Mouse (Mus musculus): ENCODE results near the gene Acat1.
A peak's percentile ranks its signal among the peaks of the same experiment; 100 is the strongest.

The Acat1 gene

DNA sequence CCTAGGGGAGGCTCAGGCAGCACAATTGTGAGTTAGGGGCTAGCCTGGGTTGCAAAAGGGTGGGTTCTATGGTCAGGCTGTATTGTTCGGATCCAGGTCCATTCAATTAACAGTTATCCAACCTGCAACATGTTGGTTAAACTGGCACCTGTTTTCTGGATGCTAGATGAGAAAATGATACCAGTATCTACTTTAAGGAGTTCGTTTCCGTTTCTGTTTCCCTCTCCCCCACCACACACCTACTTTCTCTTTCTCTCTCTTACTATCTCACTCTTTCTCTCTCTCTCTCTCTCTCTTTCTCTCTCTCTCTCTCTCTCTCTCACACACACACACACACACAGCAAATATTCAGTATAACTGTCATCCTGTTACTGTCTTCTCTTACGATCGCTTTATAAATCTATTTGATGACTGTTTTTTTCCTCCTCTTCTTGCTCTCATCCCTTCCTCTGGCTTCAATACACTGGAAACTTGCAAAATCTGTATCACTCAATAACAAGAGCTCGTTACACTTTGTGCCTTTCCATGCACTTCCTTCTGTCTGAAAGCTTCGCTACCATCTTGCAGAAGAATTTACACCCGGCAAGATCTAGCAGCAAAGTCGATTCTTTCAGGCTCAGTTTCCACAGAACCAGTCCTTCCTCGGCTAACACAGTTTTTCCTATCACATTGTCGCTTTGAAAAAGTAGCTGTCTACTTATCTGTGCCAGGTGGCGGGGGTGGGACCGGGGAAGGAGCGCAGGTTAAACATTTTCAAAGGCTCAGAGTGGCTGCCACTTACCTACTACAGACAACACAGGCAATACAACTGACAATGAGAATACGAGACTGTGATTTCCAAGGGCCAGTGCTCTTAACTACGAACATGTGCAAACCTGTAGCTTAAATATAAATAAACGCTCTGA is 74.5 kb downstream of the Acat1 start:
- peak in 1 of 2 experiments; percentile 60 for DNase-seq (ENCODE audit: inconsistent age in 2 of 2, low spot score in 1 of 2)
